Mouse (Mus musculus): ENCODE measurements around the gene Gm21992. TPM values are rescaled to one million over a fixed set of nuclear protein-coding genes. Genes with fewer than 3 reads are reported as not detected.

Gm21992 gene
- polyA plus RNA-seq, 1 experiment, result 32.0 TPM

- no peak for TF ChIP-seq POLR2A (IDR thresholded peaks at IDR 0.05; ENCODE audit: low read depth, low read length)
- no peak for TF ChIP-seq CTCF (conservative IDR thresholded peaks at IDR 0.05; ENCODE audit: insufficient read depth, insufficient read length, low read depth, low read length)
- WGBS, result 76% methylated on average over 10 of the region's 10 CpGs
- Histone ChIP-seq H3K27me3 (replicated peaks; ENCODE audit: control insufficient read depth, insufficient read depth, low read length) (0 out of 2 replicates have a peak, but pooled peaks cover 1% of the 10 kb centered on the region), H3K4me1 (ENCODE audit: control insufficient read depth, insufficient read depth, low read length) (no peaks in the 10 kb centered on the region), H3K27ac (ENCODE audit: insufficient read depth, low read depth, low read length) (no peak overlapping the region), H3K4me3 (ENCODE audit: insufficient read depth, low read depth, low read length) (no peak overlapping the region), H3K36me3 (ENCODE audit: control insufficient read depth, insufficient read depth, low read length) (no peaks in the 10 kb centered on the region)
- no peak for DNase-seq
Observed at GRCm38 (mm10) chr19:4708765-4709164, 102.6 kb downstream of the Gm21992 start.

GRCm38 (mm10) chr19:4701221-4701620, 110.2 kb downstream of the Gm21992 start:
- no peak for DNase-seq
- TF ChIP-seq CTCF (conservative IDR thresholded peaks at IDR 0.05; ENCODE audit: insufficient read depth, insufficient read length, low read depth, low read length), result no peak
- no peak for TF ChIP-seq POLR2A (IDR thresholded peaks at IDR 0.05; ENCODE audit: low read depth, low read length)
- Histone ChIP-seq H3K36me3 (ENCODE audit: control insufficient read depth, insufficient read depth, low read length) (no peaks in the 10 kb centered on the region), H3K4me1 (ENCODE audit: control insufficient read depth, insufficient read depth, low read length) (no peaks in the 10 kb centered on the region), H3K4me3 (ENCODE audit: insufficient read depth, low read depth, low read length) (no peak overlapping the region), H3K27me3 (replicated peaks; ENCODE audit: control insufficient read depth, insufficient read depth, low read length) (no peaks in the 10 kb centered on the region), H3K27ac (ENCODE audit: insufficient read depth, low read depth, low read length) (no peak overlapping the region)
- 49% methylated on average over 7 of the region's 7 CpGs for WGBS

- H3K27ac ChIP-seq (ENCODE audit: insufficient read depth, low read depth, low read length), result no peak overlapping the region
- no peak for DNase-seq
- H3K36me3 ChIP-seq (ENCODE audit: control insufficient read depth, insufficient read depth, low read length), result no peaks in the 10 kb centered on the region
- no peak overlapping the region for H3K4me3 ChIP-seq (ENCODE audit: insufficient read depth, low read depth, low read length)
- H3K27me3 ChIP-seq (replicated peaks; ENCODE audit: control insufficient read depth, insufficient read depth, low read length), result no peaks in the 10 kb centered on the region
- TF ChIP-seq CTCF (conservative IDR thresholded peaks at IDR 0.05; ENCODE audit: insufficient read depth, insufficient read length, low read depth, low read length), result no peak
- H3K4me1 ChIP-seq (ENCODE audit: control insufficient read depth, insufficient read depth, low read length), result no peaks in the 10 kb centered on the region
- WGBS, result 73% methylated on average over 8 of the region's 8 CpGs
Observed at GRCm38 (mm10) chr19:4700656-4701055, 110.8 kb downstream of the Gm21992 start.

GRCm38 (mm10) chr19:4699821-4700220, 111.6 kb downstream of the Gm21992 start:
- Histone ChIP-seq H3K27me3 (replicated peaks; ENCODE audit: control insufficient read depth, insufficient read depth, low read length) (no peaks in the 10 kb centered on the region), H3K4me1 (ENCODE audit: control insufficient read depth, insufficient read depth, low read length) (no peaks in the 10 kb centered on the region), H3K36me3 (ENCODE audit: control insufficient read depth, insufficient read depth, low read length) (no peaks in the 10 kb centered on the region), H3K27ac (ENCODE audit: insufficient read depth, low read depth, low read length) (no peak overlapping the region), H3K4me3 (ENCODE audit: insufficient read depth, low read depth, low read length) (no peak overlapping the region)
- TF ChIP-seq POLR2A (IDR thresholded peaks at IDR 0.05; ENCODE audit: low read depth, low read length) (no peak), CTCF (conservative IDR thresholded peaks at IDR 0.05; ENCODE audit: insufficient read depth, insufficient read length, low read depth, low read length) (no peak)
- 52% methylated on average over 5 of the region's 5 CpGs for WGBS
- no peak for DNase-seq

- 38% methylated on average over 8 of the region's 8 CpGs for WGBS
- no peak overlapping the region for H3K4me3 ChIP-seq (ENCODE audit: insufficient read depth, low read depth, low read length)
Observed at GRCm38 (mm10) chr19:4698856-4699255, 112.6 kb downstream of the Gm21992 start.

GRCm38 (mm10) chr19:4698205-4698677, 113.2 kb downstream of the Gm21992 start, which contains the start of gene Gm960:
Gm960 (minus strand) TSS chr19:4698668.
- Histone ChIP-seq H3K4me1 (ENCODE audit: control insufficient read depth, insufficient read depth, low read length) (no peaks in the 10 kb centered on the region), H3K27me3 (replicated peaks; ENCODE audit: control insufficient read depth, insufficient read depth, low read length) (no peaks in the 10 kb centered on the region), H3K27ac (ENCODE audit: insufficient read depth, low read depth, low read length) (no peak within 1 kb of the TSS), H3K4me3 (ENCODE audit: insufficient read depth, low read depth, low read length) (peak within 1 kb of the TSS; percentile 65), H3K36me3 (ENCODE audit: control insufficient read depth, insufficient read depth, low read length) (no peaks in the 10 kb centered on the region)
- TF ChIP-seq POLR2A (IDR thresholded peaks at IDR 0.05; ENCODE audit: low read depth, low read length) (no peak), CTCF (conservative IDR thresholded peaks at IDR 0.05; ENCODE audit: insufficient read depth, insufficient read length, low read depth, low read length) (no peak)
- peak; percentile 74 for DNase-seq
- WGBS, result 1% methylated on average over 40 of the region's 40 CpGs

More at GRCm38 (mm10) chr19:4698856-4699255, 112.6 kb downstream of the Gm21992 start:
- Histone ChIP-seq H3K4me1 (ENCODE audit: control insufficient read depth, insufficient read depth, low read length) (no peaks in the 10 kb centered on the region), H3K27me3 (replicated peaks; ENCODE audit: control insufficient read depth, insufficient read depth, low read length) (no peaks in the 10 kb centered on the region), H3K36me3 (ENCODE audit: control insufficient read depth, insufficient read depth, low read length) (no peaks in the 10 kb centered on the region), H3K27ac (ENCODE audit: insufficient read depth, low read depth, low read length) (no peak overlapping the region)
- DNase-seq, result no peak
- TF ChIP-seq CTCF (conservative IDR thresholded peaks at IDR 0.05; ENCODE audit: insufficient read depth, insufficient read length, low read depth, low read length), result no peak
- TF ChIP-seq POLR2A (IDR thresholded peaks at IDR 0.05; ENCODE audit: low read depth, low read length), result no peak

- no peak for DNase-seq
- H3K36me3 ChIP-seq (ENCODE audit: control insufficient read depth, insufficient read depth, low read length), result no peaks in the 10 kb centered on the region
- no peak overlapping the region for H3K27ac ChIP-seq (ENCODE audit: insufficient read depth, low read depth, low read length)
- H3K4me1 ChIP-seq (ENCODE audit: control insufficient read depth, insufficient read depth, low read length), result no peaks in the 10 kb centered on the region
- WGBS, result 75% methylated on average over 9 of the region's 9 CpGs
- H3K27me3 ChIP-seq (replicated peaks; ENCODE audit: control insufficient read depth, insufficient read depth, low read length), result no peaks in the 10 kb centered on the region
- TF ChIP-seq POLR2A (IDR thresholded peaks at IDR 0.05; ENCODE audit: low read depth, low read length) (no peak), CTCF (conservative IDR thresholded peaks at IDR 0.05; ENCODE audit: insufficient read depth, insufficient read length, low read depth, low read length) (no peak)
- 0 out of 2 replicates have a peak overlapping the region, but pooled peaks have one; percentile 65 for H3K4me3 ChIP-seq (ENCODE audit: insufficient read depth, low read depth, low read length)
Observed at GRCm38 (mm10) chr19:4697721-4698120, 113.7 kb downstream of the Gm21992 start.

Measured in kidney, adult 2 months (tissue).